Mouse (Mus musculus): ENCODE measurements around the gene Tmem217. TPM values are rescaled to one million over a fixed set of nuclear protein-coding genes. Genes with fewer than 3 reads are reported as not detected.
A peak's percentile ranks its signal among the peaks of the same experiment; 100 is the strongest.

Tmem217 gene
- polyA plus RNA-seq, 1 experiment from 2014 or later, result 0.51 TPM

DNA sequence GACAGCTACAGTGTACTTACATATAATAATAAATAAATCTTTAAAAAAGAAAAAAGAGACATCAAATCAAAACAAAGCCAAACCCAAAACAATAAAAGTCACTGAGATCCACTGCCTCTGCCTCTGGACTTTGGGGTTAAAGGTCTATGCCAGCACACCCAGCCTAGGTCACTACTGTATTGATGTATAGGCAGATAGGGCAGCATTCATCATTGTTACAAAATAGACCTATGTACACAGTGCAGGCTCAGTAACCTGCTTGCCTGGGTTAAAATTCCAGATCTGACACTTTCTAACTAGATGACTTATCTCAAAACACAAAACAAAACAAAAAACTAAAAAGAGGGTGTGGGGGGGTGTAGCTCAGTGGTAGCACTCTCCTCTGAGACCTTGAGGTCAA lies 2.0 kb upstream of the Tmem217 start:
- TF ChIP-seq CTCF (IDR thresholded peaks at IDR 0.05; ENCODE audit: low read depth), result no peak
- Histone ChIP-seq H3K27ac (no peak overlapping the region), H3K4me2 (ENCODE audit: low read length) (no peak overlapping the region), H3K4me1 (replicated peaks; ENCODE audit: insufficient read depth, low read length) (peaks cover 24% of the 10 kb centered on the region), H3K9me3 (replicated peaks; ENCODE audit: low read length) (no peaks in the 10 kb centered on the region), H3K27me3 (ENCODE audit: insufficient read depth, low read length) (no peaks in the 10 kb centered on the region), H3K36me3 (ENCODE audit: insufficient read depth, low read length) (no peaks in the 10 kb centered on the region), H3K9ac (ENCODE audit: low read depth, low read length) (no peak overlapping the region), H3K4me3 (replicated peaks; ENCODE audit: low read depth, low read length) (no peak overlapping the region)
- no peak for DNase-seq (ENCODE audit: low spot score)
- ATAC-seq (replicated peaks; ENCODE audit: low FRiP score, low read depth), result no peak

DNA sequence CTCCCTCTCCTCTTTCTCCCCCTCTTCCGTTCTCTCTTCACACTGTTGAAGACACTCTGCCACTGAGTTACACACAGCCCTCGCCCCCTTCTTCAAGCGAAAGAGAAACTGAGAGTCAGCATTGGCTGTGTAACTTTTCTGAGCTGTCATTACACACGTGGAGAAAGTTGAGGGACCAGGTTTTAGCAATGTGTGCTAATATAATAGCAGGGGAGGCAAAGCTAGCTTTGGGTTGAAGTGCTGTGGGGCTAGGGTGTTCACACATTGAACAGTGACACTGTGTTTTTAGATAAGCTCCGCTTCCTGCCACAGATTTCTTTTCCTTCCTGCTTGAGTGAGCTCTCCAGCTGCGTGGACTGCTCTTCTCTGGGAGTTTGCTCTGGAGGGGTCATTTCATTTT lies 1.2 kb downstream of the Tmem217 start:
- Histone ChIP-seq H3K4me1 (replicated peaks; ENCODE audit: insufficient read depth, low read length) (peaks cover 16% of the 10 kb centered on the region), H3K27me3 (ENCODE audit: insufficient read depth, low read length) (no peaks in the 10 kb centered on the region), H3K4me3 (replicated peaks; ENCODE audit: low read depth, low read length) (peak overlapping the region; percentile 99; the same call in 1 of the 2 replicates), H3K9ac (ENCODE audit: low read depth, low read length) (no peak overlapping the region), H3K27ac (no peak overlapping the region), H3K4me2 (ENCODE audit: low read length) (peak overlapping the region; percentile 88), H3K36me3 (ENCODE audit: insufficient read depth, low read length) (no peaks in the 10 kb centered on the region), H3K9me3 (replicated peaks; ENCODE audit: low read length) (no peaks in the 10 kb centered on the region)
- no peak for TF ChIP-seq CTCF (IDR thresholded peaks at IDR 0.05; ENCODE audit: low read depth)
- WGBS, result 36% methylated on average over 6 of the region's 6 CpGs
- ATAC-seq (replicated peaks; ENCODE audit: low FRiP score, low read depth) (no peak), DNase-seq (ENCODE audit: low spot score) (no peak)

DNA sequence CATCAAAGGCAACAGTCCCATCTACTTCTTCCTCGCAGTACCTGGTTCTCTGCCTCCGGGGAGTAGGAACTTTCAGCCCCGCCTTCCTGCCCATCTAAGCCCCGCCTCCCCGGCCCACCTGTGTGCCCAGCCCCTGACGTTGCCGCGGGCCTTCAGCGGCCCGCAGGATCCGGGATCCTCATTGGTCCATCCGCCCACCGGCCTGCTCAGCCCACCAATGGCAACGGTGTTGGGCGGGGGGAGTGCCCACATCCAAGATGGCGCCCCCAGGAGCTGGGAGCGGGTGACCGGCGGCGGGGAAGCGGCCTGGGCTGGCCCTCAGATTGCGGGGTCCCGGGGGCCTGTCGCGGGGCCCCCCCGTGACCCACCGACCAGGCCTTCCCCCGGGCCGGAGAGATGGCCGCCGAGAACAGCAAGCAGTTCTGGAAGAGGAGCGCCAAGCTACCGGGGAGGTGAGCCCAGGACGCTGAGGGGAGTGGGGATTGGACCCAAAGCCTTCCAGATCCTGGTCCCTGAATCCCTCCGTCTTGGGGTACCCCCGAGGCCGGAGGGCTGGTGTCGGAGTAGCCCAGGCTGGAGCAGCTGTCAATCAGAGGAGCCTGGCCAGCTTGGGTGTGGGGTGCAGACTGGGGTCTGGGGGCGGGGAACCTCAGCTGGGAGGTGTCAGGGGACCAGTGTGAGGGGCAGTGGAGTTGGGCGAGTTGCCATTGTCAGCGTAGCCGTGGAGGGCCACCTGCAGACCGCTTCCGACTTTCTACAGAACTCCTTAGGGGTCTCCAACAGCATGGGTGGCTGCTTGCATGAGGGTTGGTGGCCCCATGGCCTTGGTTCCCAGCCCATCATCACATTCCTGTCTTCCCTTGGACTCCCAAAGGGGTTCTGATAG lies 2.4 kb downstream of the Tmem217 start, which contains the start of the genes Gm17657 and Tbc1d22b:
TSS of gene Gm17657 (minus strand) at position 96 of the 886 bp plus-strand sequence.
TSS of gene Tbc1d22b (plus strand) at position 243 of the 886 bp plus-strand sequence.
- H3K4me1 ChIP-seq (replicated peaks; ENCODE audit: insufficient read depth, low read length), result peaks cover 16% of the 10 kb centered on the region
- TF ChIP-seq CTCF (IDR thresholded peaks at IDR 0.05; ENCODE audit: low read depth), result no peak
- peak within 1 kb of the TSS; percentile 99 for H3K4me3 ChIP-seq (replicated peaks; ENCODE audit: low read depth, low read length)
- no peaks in the 10 kb centered on the region for H3K9me3 ChIP-seq (replicated peaks; ENCODE audit: low read length)
- no peaks in the 10 kb centered on the region for H3K27me3 ChIP-seq (ENCODE audit: insufficient read depth, low read length)
- peak; percentile 97 for ATAC-seq (replicated peaks; ENCODE audit: low FRiP score, low read depth)
- WGBS, result under 1% methylated on average over 44 of the region's 44 CpGs
- peak within 1 kb of the TSS; percentile 54; the same call in 1 of the 2 replicates for H3K27ac ChIP-seq
- no peaks in the 10 kb centered on the region for H3K36me3 ChIP-seq (ENCODE audit: insufficient read depth, low read length)
- H3K9ac ChIP-seq (ENCODE audit: low read depth, low read length), result peak within 1 kb of the TSS; percentile 93
- peak; percentile 94 for DNase-seq (ENCODE audit: low spot score)
- H3K4me2 ChIP-seq (ENCODE audit: low read length), result peak within 1 kb of the TSS; percentile 88

DNA sequence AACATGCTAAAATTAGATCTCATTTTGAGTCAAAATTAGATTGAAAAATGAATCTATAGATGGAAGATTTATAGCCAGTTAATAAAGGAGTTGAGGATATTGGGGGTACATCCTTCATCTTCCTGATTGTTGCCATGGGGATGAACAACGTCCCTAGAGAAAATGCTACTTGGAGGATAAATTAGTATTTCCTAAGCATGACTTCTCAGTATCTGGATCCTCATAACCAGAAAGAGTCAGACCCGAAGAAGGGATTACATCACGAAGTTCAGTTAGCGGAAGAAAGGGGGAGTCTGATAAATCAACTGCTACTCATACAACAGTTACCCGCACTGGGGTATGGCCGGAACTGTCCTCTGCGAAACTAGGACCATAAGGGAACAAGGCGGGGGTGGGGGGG lies 3.2 kb downstream of the Tmem217 start:
- Histone ChIP-seq H3K4me1 (replicated peaks; ENCODE audit: insufficient read depth, low read length) (peaks cover 16% of the 10 kb centered on the region), H3K4me2 (ENCODE audit: low read length) (peak overlapping the region; percentile 88), H3K4me3 (replicated peaks; ENCODE audit: low read depth, low read length) (no peak overlapping the region), H3K9ac (ENCODE audit: low read depth, low read length) (no peak overlapping the region), H3K27me3 (ENCODE audit: insufficient read depth, low read length) (no peaks in the 10 kb centered on the region), H3K27ac (no peak overlapping the region), H3K9me3 (replicated peaks; ENCODE audit: low read length) (no peaks in the 10 kb centered on the region), H3K36me3 (ENCODE audit: insufficient read depth, low read length) (no peaks in the 10 kb centered on the region)
- 46% methylated on average over 8 of the region's 8 CpGs for whole genome bisulfite sequencing
- no peak for TF ChIP-seq CTCF (IDR thresholded peaks at IDR 0.05; ENCODE audit: low read depth)
- ATAC-seq (replicated peaks; ENCODE audit: low FRiP score, low read depth) (no peak), DNase-seq (ENCODE audit: low spot score) (peak; percentile 11)

DNA sequence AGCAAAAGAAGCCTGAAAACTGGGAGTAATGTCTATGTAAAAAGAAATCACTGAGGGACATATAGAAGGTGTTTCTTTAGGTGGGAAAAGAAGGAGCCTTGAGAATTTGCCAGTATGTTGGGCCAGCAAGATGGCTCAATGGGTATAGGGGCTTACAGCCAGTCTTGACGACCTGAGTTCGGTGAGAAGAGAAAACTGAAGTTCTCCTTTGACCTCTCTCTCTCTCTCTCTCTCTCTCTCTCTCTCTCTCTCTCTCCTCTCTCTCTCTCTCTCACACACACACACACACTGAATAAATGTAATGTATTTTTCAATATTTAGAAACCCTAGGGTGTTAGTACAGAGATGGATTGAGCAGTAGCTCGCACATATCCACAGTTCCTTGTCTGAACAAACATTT lies 3.7 kb downstream of the Tmem217 start:
- WGBS, result 78% methylated on average over 3 of the region's 3 CpGs
- no peak for TF ChIP-seq CTCF (IDR thresholded peaks at IDR 0.05; ENCODE audit: low read depth)
- H3K27me3 ChIP-seq (ENCODE audit: insufficient read depth, low read length), result no peaks in the 10 kb centered on the region
- no peaks in the 10 kb centered on the region for H3K9me3 ChIP-seq (replicated peaks; ENCODE audit: low read length)
- H3K4me1 ChIP-seq (replicated peaks; ENCODE audit: insufficient read depth, low read length), result peaks cover 16% of the 10 kb centered on the region
- H3K4me3 ChIP-seq (replicated peaks; ENCODE audit: low read depth, low read length), result no peak overlapping the region
- H3K9ac ChIP-seq (ENCODE audit: low read depth, low read length), result no peak overlapping the region
- no peak overlapping the region for H3K27ac ChIP-seq
- H3K4me2 ChIP-seq (ENCODE audit: low read length), result no peak overlapping the region
- DNase-seq (ENCODE audit: low spot score), result no peak
- ATAC-seq (replicated peaks; ENCODE audit: low FRiP score, low read depth), result no peak
- no peaks in the 10 kb centered on the region for H3K36me3 ChIP-seq (ENCODE audit: insufficient read depth, low read length)

DNA sequence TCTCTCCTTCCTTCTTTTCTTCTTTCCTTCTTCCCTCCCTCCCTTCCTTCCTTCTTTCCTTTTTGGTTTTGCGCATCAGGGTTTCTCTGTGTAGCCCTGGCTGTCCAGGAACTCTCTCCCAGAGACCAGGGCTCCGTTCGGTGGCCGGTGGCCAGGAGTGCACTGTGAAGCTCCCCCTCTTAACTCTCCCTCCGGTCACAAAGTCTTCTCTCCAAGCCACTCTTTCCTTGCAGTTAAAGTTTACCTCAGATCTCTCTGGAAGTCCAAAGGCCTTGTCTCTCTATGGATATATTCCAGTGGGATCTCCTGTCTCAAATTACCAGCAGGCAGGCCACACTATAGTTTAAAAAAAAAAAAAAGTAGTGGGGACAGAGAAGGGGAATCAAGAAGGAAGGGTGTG lies 6.9 kb downstream of the Tmem217 start:
- Histone ChIP-seq H3K9ac (ENCODE audit: low read depth, low read length) (no peak overlapping the region), H3K36me3 (ENCODE audit: insufficient read depth, low read length) (no peaks in the 10 kb centered on the region), H3K27ac (0 out of 2 replicates have a peak overlapping the region, but pooled peaks have one; percentile 19), H3K9me3 (replicated peaks; ENCODE audit: low read length) (no peaks in the 10 kb centered on the region), H3K27me3 (ENCODE audit: insufficient read depth, low read length) (no peaks in the 10 kb centered on the region), H3K4me1 (replicated peaks; ENCODE audit: insufficient read depth, low read length) (peaks cover 2% of the 10 kb centered on the region), H3K4me2 (ENCODE audit: low read length) (no peak overlapping the region), H3K4me3 (replicated peaks; ENCODE audit: low read depth, low read length) (no peak overlapping the region)
- no peak for ATAC-seq (replicated peaks; ENCODE audit: low FRiP score, low read depth)
- TF ChIP-seq CTCF (IDR thresholded peaks at IDR 0.05; ENCODE audit: low read depth), result no peak
- WGBS, result 77% methylated on average over 5 of the region's 5 CpGs
- DNase-seq (ENCODE audit: low spot score), result no peak

All from kidney, postnatal 0 days (tissue).